Mouse (Mus musculus): ENCODE measurements around the gene Med19. TPM values are rescaled to one million over a fixed set of nuclear protein-coding genes. Genes with fewer than 3 reads are reported as not detected.
"Not testable (repeated sequence)": the region's sequence is repeated elsewhere in the genome, so short reads cannot be mapped to it uniquely, and the experiment has no call there.

Med19 gene
- polyA plus RNA-seq, 1 experiment = 30.6 TPM

GRCm38 (mm10) chr2:84725770-84726169 is 47.6 kb downstream of the Med19 start:
- WGBS = 81% methylated on average over 10 of the region's 10 CpGs
- peak overlapping the region; percentile 2 for H3K4me3 ChIP-seq (replicated peaks; ENCODE audit: insufficient read depth, low read depth, low read length)
- no peak for TF ChIP-seq CTCF (IDR thresholded peaks at IDR 0.05; ENCODE audit: borderline replicate concordance, insufficient read depth, low read depth, low read length)
- TF ChIP-seq POLR2A (IDR thresholded peaks at IDR 0.05; ENCODE audit: borderline replicate concordance, insufficient read depth, low read length) = no peak

DNA sequence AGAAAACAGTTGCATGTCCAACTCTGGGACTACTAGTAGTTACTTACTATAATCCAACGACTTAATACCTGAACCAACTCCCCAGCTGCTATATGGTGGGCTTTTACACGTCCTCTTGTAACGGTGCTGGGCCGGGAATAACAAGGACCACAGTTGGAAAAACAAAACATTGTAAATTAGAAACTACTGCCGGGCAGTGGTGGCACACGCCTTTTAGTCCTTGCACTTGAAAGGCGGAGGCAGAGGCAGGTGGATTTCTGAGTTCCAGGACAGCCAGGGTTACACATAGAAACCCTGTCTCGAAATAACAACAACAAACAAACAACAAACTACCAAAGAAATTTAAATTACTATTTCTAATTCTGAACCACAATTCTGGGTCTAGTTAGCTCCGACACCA is 48.5 kb downstream of the Med19 start:
- 4% methylated on average over 9 of the region's 9 CpGs for WGBS
- Histone ChIP-seq H3K27ac (ENCODE audit: insufficient read depth, low read length) (no peak overlapping the region), H3K4me3 (replicated peaks; ENCODE audit: insufficient read depth, low read depth, low read length) (peak overlapping the region; percentile 78), H3K4me1 (ENCODE audit: control insufficient read depth, insufficient read depth, low read length) (peaks cover 12% of the 10 kb centered on the region), H3K27me3 (ENCODE audit: control insufficient read depth, insufficient read depth, low read length) (no peaks in the 10 kb centered on the region)
- no peak for DNase-seq
- no peak for TF ChIP-seq CTCF (IDR thresholded peaks at IDR 0.05; ENCODE audit: borderline replicate concordance, insufficient read depth, low read depth, low read length)
- no peak for TF ChIP-seq POLR2A (IDR thresholded peaks at IDR 0.05; ENCODE audit: borderline replicate concordance, insufficient read depth, low read length)

More at GRCm38 (mm10) chr2:84725770-84726169, 47.6 kb downstream of the Med19 start:
- no peaks in the 10 kb centered on the region for H3K27me3 ChIP-seq (ENCODE audit: control insufficient read depth, insufficient read depth, low read length)
- H3K4me1 ChIP-seq (ENCODE audit: control insufficient read depth, insufficient read depth, low read length) = peaks cover 12% of the 10 kb centered on the region
- DNase-seq = no peak
- no peak overlapping the region for H3K27ac ChIP-seq (ENCODE audit: insufficient read depth, low read length)

GRCm38 (mm10) chr2:84727172-84727858 is 49.1 kb downstream of the Med19 start, which contains the start of gene Clp1:
Clp1 (minus strand) TSS chr2:84727350.
- peak; percentile 95 to 96 for DNase-seq
- under 1% methylated on average over 39 of the region's 39 CpGs for WGBS
- H3K27me3 ChIP-seq (ENCODE audit: control insufficient read depth, insufficient read depth, low read length) = no peaks in the 10 kb centered on the region
- peaks cover 12% of the 10 kb centered on the region for H3K4me1 ChIP-seq (ENCODE audit: control insufficient read depth, insufficient read depth, low read length)
- peak within 1 kb of the TSS; percentile 54; the same call in 1 of the 2 replicates for H3K27ac ChIP-seq (ENCODE audit: insufficient read depth, low read length)
- peak; percentile 91; the same call in 1 of the 2 replicates for TF ChIP-seq POLR2A (IDR thresholded peaks at IDR 0.05; ENCODE audit: borderline replicate concordance, insufficient read depth, low read length)
- TF ChIP-seq CTCF (IDR thresholded peaks at IDR 0.05; ENCODE audit: borderline replicate concordance, insufficient read depth, low read depth, low read length) = no peak
- H3K4me3 ChIP-seq (replicated peaks; ENCODE audit: insufficient read depth, low read depth, low read length) = peak within 1 kb of the TSS; percentile 78

DNA sequence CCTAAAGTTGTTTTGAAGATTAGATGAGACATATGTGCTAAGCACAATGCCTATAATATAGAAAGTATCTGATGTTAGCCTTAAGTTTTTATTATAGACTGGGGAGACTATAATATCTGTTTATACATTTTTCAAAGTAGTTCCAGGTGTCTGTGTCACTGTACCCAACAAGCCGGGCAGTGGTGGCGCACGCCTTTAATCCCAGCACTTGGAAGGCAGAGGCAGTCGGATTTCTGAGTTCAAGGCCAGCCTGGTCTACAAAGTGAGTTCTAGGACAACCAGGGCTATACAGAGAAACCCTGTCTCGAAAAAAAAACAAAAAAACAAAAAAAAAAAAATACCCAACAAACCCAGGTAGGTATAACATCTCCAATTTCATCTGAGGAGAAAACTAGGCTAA is 50.0 kb downstream of the Med19 start:
- WGBS = 83% methylated on average over 5 of the region's 5 CpGs
- H3K4me1 ChIP-seq (ENCODE audit: control insufficient read depth, insufficient read depth, low read length) = peaks cover 12% of the 10 kb centered on the region
- not testable (repeated sequence) for H3K4me3 ChIP-seq (replicated peaks; ENCODE audit: insufficient read depth, low read depth, low read length); H3K27me3 ChIP-seq (ENCODE audit: control insufficient read depth, insufficient read depth, low read length); H3K27ac ChIP-seq (ENCODE audit: insufficient read depth, low read length); DNase-seq

GRCm38 (mm10) chr2:84731206-84731605 is 53.0 kb downstream of the Med19 start:
- no peak overlapping the region for H3K27ac ChIP-seq (ENCODE audit: insufficient read depth, low read length)
- WGBS = 74% methylated on average over 3 of the region's 3 CpGs
- no peak for DNase-seq
- H3K27me3 ChIP-seq (ENCODE audit: control insufficient read depth, insufficient read depth, low read length) = no peaks in the 10 kb centered on the region
- no peak for TF ChIP-seq POLR2A (IDR thresholded peaks at IDR 0.05; ENCODE audit: borderline replicate concordance, insufficient read depth, low read length)
- TF ChIP-seq CTCF (IDR thresholded peaks at IDR 0.05; ENCODE audit: borderline replicate concordance, insufficient read depth, low read depth, low read length) = no peak
- H3K4me1 ChIP-seq (ENCODE audit: control insufficient read depth, insufficient read depth, low read length) = peaks cover 9% of the 10 kb centered on the region; the same call in 1 of the 2 replicates
- no peak overlapping the region for H3K4me3 ChIP-seq (replicated peaks; ENCODE audit: insufficient read depth, low read depth, low read length)

DNA sequence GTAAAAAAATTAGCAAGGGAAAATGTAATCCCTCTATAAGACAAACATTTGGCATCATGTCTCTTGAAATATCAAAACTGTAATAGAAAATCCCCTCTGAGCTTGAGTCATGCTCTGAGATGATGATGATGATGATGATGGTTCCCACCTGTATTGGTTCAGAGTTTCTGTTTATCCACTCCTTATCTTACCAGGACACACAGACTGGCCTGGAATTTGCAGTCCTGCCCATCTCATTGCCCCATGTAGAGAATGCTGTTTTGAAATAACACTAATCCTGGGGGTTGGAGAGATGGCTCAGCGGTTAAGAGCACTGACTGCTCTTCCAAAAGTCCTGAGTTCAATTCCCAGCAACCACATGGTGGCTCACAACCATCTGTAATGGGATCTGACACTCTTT is 54.2 kb downstream of the Med19 start:
- H3K4me1 ChIP-seq (ENCODE audit: control insufficient read depth, insufficient read depth, low read length) = peaks cover 17% of the 10 kb centered on the region; the same call in 1 of the 2 replicates
- H3K4me3 ChIP-seq (replicated peaks; ENCODE audit: insufficient read depth, low read depth, low read length) = no peak overlapping the region
- DNase-seq = no peak
- no peaks in the 10 kb centered on the region for H3K27me3 ChIP-seq (ENCODE audit: control insufficient read depth, insufficient read depth, low read length)
- WGBS = 74% methylated on average over 1 of the region's 1 CpGs
- no peak overlapping the region for H3K27ac ChIP-seq (ENCODE audit: insufficient read depth, low read length)
- TF ChIP-seq POLR2A (IDR thresholded peaks at IDR 0.05; ENCODE audit: borderline replicate concordance, insufficient read depth, low read length) (no peak), CTCF (IDR thresholded peaks at IDR 0.05; ENCODE audit: borderline replicate concordance, insufficient read depth, low read depth, low read length) (no peak)

DNA sequence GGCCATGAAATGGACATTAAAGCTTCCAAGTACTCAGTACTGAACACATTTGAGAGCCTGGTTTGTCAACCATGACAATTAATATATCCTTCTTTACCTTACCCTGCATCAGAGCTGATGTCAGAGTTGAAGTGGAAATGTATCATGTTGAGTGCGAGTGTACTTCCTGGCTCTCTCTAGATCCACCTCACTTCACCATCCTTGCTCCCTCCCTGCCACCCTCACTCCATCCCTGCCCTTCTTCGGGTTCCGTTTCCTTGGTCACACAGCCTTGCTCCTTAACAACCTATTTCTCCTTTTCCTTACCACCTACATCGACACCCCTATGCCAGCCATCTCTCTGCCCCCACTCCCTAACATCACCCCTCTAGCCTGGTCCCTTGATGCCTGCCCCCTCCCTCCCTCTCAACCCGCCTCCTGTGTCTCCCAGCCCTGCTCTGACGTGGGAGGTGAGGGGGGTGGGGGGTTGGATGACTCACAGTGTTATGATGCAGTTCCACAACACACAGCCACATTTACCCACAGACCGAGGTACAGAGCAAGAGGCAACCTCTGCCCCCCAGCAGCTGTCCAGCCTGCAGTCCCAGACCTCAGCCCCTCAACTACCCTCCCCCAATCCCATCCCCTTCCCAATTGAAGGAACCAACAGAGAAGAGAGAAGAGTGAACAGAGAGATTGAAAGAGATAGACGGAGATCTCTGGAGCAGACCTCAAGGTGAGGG is 55.5 kb downstream of the Med19 start, which contains the start of gene Ypel4:
Gene Ypel4 (plus strand): TSS at position 480 of the 722 bp plus-strand sequence.
- TF ChIP-seq CTCF (IDR thresholded peaks at IDR 0.05; ENCODE audit: borderline replicate concordance, insufficient read depth, low read depth, low read length) = no peak
- peak; percentile 98 for TF ChIP-seq POLR2A (IDR thresholded peaks at IDR 0.05; ENCODE audit: borderline replicate concordance, insufficient read depth, low read length)
- peak; percentile 91 to 93 for DNase-seq
- Histone ChIP-seq H3K27ac (ENCODE audit: insufficient read depth, low read length) (peak within 1 kb of the TSS; percentile 84), H3K27me3 (ENCODE audit: control insufficient read depth, insufficient read depth, low read length) (no peaks in the 10 kb centered on the region), H3K4me1 (ENCODE audit: control insufficient read depth, insufficient read depth, low read length) (peaks cover 20% of the 10 kb centered on the region; the same call in 1 of the 2 replicates), H3K4me3 (replicated peaks; ENCODE audit: insufficient read depth, low read depth, low read length) (peak within 1 kb of the TSS; percentile 96)
- under 1% methylated on average over 8 of the region's 8 CpGs for WGBS
